Mouse (Mus musculus) adipose tissue, adult 10 weeks (tissue): ENCODE results near the gene Zfp935. TPM values are rescaled to one million over a fixed set of nuclear protein-coding genes. Genes with fewer than 3 reads are reported as not detected.

Source experiments
- polyA plus RNA-seq: library from polyadenylated mRNA; stranded (reverse); fragments of 350-450 nt; fragmentation: Illumina TruSeq; extraction: RNeasy Lipid Tissue Mini Kit (QIAGEN cat#74804); gene quantifications from one replicate; pipeline ENCODE4 v1.2.3, GENCODE M21; 2014; ENCODE audit warnings: low read depth, low replicate concordance

The Zfp935 gene
- polyA plus RNA-seq: not detected

DNA sequence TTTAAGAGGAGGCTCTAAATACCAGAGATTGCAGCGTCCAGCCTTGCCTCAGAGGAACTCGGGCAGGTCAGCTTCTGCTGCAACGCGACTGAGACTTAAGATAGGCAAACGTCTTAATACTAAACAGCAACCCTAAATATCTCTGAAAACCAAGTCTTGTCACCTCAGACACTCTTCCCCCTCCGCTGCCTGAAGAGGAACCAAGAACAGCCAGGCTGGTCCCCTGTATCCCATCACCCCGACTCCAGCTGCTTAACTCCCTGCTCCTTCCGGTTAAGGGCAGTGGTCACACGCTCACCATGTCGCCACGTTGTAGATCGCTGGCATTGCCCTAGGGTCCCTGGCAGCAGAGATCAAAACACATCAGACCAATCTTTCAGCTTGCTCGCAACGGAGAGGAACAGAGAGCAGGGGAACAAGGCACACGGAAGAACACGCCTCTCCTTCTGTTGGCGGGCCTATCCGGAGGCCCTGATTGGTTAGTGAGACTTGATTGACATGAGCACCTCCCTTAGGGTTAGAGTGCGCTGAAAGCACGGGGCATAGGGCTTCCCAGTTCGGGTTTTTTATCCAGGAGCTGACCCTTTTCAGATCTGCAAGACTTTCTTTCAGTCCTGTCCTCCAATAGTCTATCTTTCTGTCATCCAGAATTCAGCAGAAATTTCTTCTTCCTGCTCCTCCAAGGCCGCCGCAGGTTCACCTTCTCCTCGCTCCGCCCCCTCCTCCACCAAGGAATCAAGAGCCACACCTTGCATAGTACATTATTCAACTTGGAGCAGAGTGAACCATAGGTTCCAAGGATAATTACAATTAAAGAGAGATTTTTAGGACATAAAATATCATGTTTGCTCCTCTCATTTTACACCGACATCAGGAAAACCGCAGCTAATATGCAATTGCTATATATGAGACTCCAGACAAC is at the start of gene Zfp935:
Zfp935 (minus strand) TSS at position 323 of the 922 bp plus-strand sequence.

DNA sequence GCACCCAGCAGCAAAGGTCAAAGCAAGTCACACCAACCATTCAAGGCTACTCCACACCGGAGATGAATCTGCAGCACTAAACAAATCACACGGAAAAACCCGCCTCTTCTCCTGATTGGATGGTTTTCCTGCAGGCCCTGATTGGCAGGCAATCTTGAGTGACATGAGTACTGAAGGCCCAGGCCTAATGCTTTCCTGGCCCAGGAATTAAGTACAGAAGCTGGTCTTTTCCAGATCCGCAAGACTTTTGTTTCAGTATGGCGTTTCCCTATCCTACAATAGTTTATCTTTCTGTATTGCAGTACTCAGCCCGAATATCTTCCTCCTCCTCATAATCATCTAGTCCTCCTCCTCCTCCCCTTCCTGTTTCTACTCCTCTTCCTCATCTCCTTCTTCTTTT is 12.8 kb upstream of the Zfp935 start, which contains the start of gene Zfp934:
Zfp934 (minus strand) TSS at position 101 of the 400 bp plus-strand sequence.

DNA sequence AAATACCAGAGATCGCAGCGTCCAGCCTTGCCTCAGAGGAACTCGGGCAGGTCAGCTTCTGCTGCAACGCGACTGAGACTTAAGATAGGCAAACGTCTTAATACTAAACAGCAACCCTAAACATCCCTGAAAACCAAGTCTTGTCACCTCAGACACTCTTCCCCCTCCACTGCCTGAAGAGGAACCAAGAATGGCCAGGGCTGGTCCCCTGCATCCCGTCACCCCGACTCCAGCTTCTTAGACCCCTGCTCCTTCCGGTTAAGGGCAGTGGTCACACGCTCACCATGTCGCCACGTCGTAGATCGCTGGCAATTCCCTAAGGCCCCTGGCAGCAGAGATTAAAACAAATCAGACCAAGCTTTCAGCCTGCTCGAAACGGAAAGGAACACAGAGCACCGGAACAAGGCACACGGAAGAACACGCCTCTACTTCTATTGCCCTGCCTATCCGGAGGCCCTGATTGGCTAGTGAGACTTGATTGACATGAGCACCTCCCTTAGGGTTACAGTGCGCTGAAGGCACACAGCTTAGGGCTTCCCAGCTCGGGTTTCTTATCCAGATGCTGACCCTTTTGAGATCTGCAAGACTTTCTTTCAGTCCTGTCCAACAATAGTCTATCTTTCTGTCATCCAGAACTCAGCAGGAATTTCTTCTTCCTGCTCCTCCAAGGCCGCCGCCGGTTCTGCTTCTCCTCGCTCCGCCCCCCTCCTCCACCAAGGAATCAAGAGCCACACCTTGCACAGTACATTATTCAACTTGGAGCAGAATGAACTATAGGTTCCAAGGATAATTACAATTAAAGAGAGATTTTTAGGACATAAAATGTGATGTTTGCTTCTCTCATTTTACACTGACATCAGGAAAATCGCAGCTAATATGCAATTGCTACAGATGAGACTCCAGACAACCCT is 91.6 kb downstream of the Zfp935 start, which contains the start of gene Gm49359:
Gm49359 (minus strand) TSS at position 409 of the 911 bp plus-strand sequence.

Other genes starting within 250 kb of the Zfp935 start
- gene Gm3604, start 175.3 kb downstream of the Zfp935 start, polyA plus RNA-seq: 2.8 TPM
- gene Gm49359, start 91.7 kb downstream of the Zfp935 start, polyA plus RNA-seq: 8.7 TPM
- gene Zfp934, start 12.7 kb upstream of the Zfp935 start, polyA plus RNA-seq: 7.6 TPM
- 1.2 TPM for gene 6720489N17Rik, start 65.7 kb upstream of the Zfp935 start, polyA plus RNA-seq
- 6.6 TPM for gene Platr25, start 202.2 kb upstream of the Zfp935 start, polyA plus RNA-seq
- 1.2 TPM for gene Gm5141, start 227.3 kb upstream of the Zfp935 start, polyA plus RNA-seq